Mouse (Mus musculus) limb, embryonic 10.5 days (tissue): ENCODE measurements at regions not wholly inside any gene's neighbourhood (a gene's known extent, or its start where the extent isn't known, plus 50 kb on each side); places are given as distances from the start of the nearest gene placed in this dataset.

Source experiments
- DNase-seq: peaks from one replicate; pipeline ENCODE4 v3.0.0-alpha.2; 2017; ENCODE audit warnings: low spot score
- H3K27ac ChIP-seq: fragments of 300-500 bp; sonication (generic); 2 replicates; pipeline ENCODE4 v1.5.1; 2016; ENCODE audit warnings: mild to moderate bottlenecking
- H3K27me3 ChIP-seq: fragments of 300-500 bp; sonication (generic); 2 replicates; pipeline ENCODE4 v1.6.1; 2016; ENCODE audit warnings: low read depth, mild to moderate bottlenecking; ENCODE audit not compliant: poor library complexity, severe bottlenecking
- H3K36me3 ChIP-seq: fragments of 300-500 bp; sonication (generic); 2 replicates; pipeline ENCODE4 v1.6.1; 2016; ENCODE audit warnings: mild to moderate bottlenecking, moderate library complexity
- H3K4me1 ChIP-seq: fragments of 300-500 bp; sonication (generic); 2 replicates; pipeline ENCODE4 v1.6.1; 2016
- H3K4me3 ChIP-seq: fragments of 300-500 bp; sonication (generic); 2 replicates; pipeline ENCODE4 v1.5.1; 2016; ENCODE audit warnings: mild to moderate bottlenecking, moderate library complexity
- H3K9me3 ChIP-seq: fragments of 300-500 bp; sonication (generic); replicated peaks from 2 replicates; pipeline ENCODE4 v1.6.1; 2016; ENCODE audit warnings: mild to moderate bottlenecking
- WGBS: fragments of 180-500 bp; shearing (Covaris S2); methylation state at CpG from one replicate; pipeline ENCODE4 v1.1.7; 2016; 5-methylcytosine and 5-hydroxymethylcytosine counted together

GRCm38 (mm10) chr2:166279676-166280075 is 124.2 kb upstream of the Sulf2 start:
- Histone ChIP-seq H3K4me1 (peaks cover 16% of the 10 kb centered on the region), H3K27me3 (no peaks in the 10 kb centered on the region), H3K36me3 (no peaks in the 10 kb centered on the region), H3K27ac (no peak overlapping the region), H3K4me3 (no peak overlapping the region), H3K9me3 (no peaks in the 10 kb centered on the region)
- DNase-seq, result no peak
- 93% methylated on average over 15 of the region's 15 CpGs for WGBS

GRCm38 (mm10) chr2:166275398-166275797 is 119.9 kb upstream of the Sulf2 start:
- Histone ChIP-seq H3K27ac (no peak overlapping the region), H3K4me1 (peaks cover 25% of the 10 kb centered on the region), H3K4me3 (no peak overlapping the region), H3K9me3 (no peaks in the 10 kb centered on the region), H3K27me3 (no peaks in the 10 kb centered on the region), H3K36me3 (no peaks in the 10 kb centered on the region)
- DNase-seq, result no peak
- WGBS, result 93% methylated on average over 8 of the region's 8 CpGs

GRCm38 (mm10) chr2:166274016-166274346 is 118.5 kb upstream of the Sulf2 start:
- Histone ChIP-seq H3K27me3 (no peaks in the 10 kb centered on the region), H3K9me3 (no peaks in the 10 kb centered on the region), H3K4me1 (peaks cover 26% of the 10 kb centered on the region), H3K4me3 (no peak overlapping the region), H3K27ac (peak overlapping the region; percentile 50), H3K36me3 (no peaks in the 10 kb centered on the region)
- 78% methylated on average over 2 of the region's 2 CpGs for WGBS
- DNase-seq, result no peak

- 77% methylated on average over 23 of the region's 23 CpGs for WGBS
- no peaks in the 10 kb centered on the region for H3K9me3 ChIP-seq
- H3K4me1 ChIP-seq, result peaks cover 26% of the 10 kb centered on the region
- H3K27ac ChIP-seq, result peak overlapping the region; percentile 50
- DNase-seq, result no peak
- H3K36me3 ChIP-seq, result no peaks in the 10 kb centered on the region
- no peak overlapping the region for H3K4me3 ChIP-seq
- no peaks in the 10 kb centered on the region for H3K27me3 ChIP-seq
These were observed 118.0 kb upstream of the Sulf2 start for GRCm38 (mm10) chr2:166273312-166274015.

GRCm38 (mm10) chr2:166272841-166273240 is 117.4 kb upstream of the Sulf2 start:
- H3K27me3 ChIP-seq, result no peaks in the 10 kb centered on the region
- H3K4me1 ChIP-seq, result peaks cover 32% of the 10 kb centered on the region
- H3K36me3 ChIP-seq, result no peaks in the 10 kb centered on the region
- H3K27ac ChIP-seq, result no peak overlapping the region
- DNase-seq, result no peak
- 83% methylated on average over 1 of the region's 1 CpGs for WGBS
- no peak overlapping the region for H3K4me3 ChIP-seq
- H3K9me3 ChIP-seq, result no peaks in the 10 kb centered on the region

GRCm38 (mm10) chr2:166272190-166272543 is 116.7 kb upstream of the Sulf2 start:
- no peak overlapping the region for H3K27ac ChIP-seq
- no peaks in the 10 kb centered on the region for H3K9me3 ChIP-seq
- peaks cover 38% of the 10 kb centered on the region for H3K4me1 ChIP-seq
- no peak overlapping the region for H3K4me3 ChIP-seq
- no peaks in the 10 kb centered on the region for H3K27me3 ChIP-seq
- DNase-seq, result no peak
- no peaks in the 10 kb centered on the region for H3K36me3 ChIP-seq
- WGBS, result 82% methylated on average over 7 of the region's 7 CpGs

- 60% methylated on average over 11 of the region's 11 CpGs for WGBS
- Histone ChIP-seq H3K27ac (peak overlapping the region; percentile 47; the same call in 1 of the 2 replicates), H3K4me3 (no peak overlapping the region), H3K27me3 (no peaks in the 10 kb centered on the region), H3K4me1 (peaks cover 44% of the 10 kb centered on the region), H3K36me3 (no peaks in the 10 kb centered on the region), H3K9me3 (no peaks in the 10 kb centered on the region)
- DNase-seq, result no peak
These were observed 116.1 kb upstream of the Sulf2 start for GRCm38 (mm10) chr2:166271373-166272189.

GRCm38 (mm10) chr2:166270007-166270406 is 114.5 kb upstream of the Sulf2 start:
- H3K27ac ChIP-seq, result peak overlapping the region; percentile 37; the same call in 1 of the 2 replicates
- 93% methylated on average over 6 of the region's 6 CpGs for WGBS
- no peaks in the 10 kb centered on the region for H3K9me3 ChIP-seq
- no peak for DNase-seq
- H3K36me3 ChIP-seq, result no peaks in the 10 kb centered on the region
- H3K27me3 ChIP-seq, result no peaks in the 10 kb centered on the region
- H3K4me1 ChIP-seq, result peaks cover 54% of the 10 kb centered on the region
- H3K4me3 ChIP-seq, result no peak overlapping the region

GRCm38 (mm10) chr2:166266915-166267314 is 111.5 kb upstream of the Sulf2 start:
- no peaks in the 10 kb centered on the region for H3K9me3 ChIP-seq
- DNase-seq, result no peak
- no peak overlapping the region for H3K4me3 ChIP-seq
- no peaks in the 10 kb centered on the region for H3K36me3 ChIP-seq
- H3K27me3 ChIP-seq, result no peaks in the 10 kb centered on the region
- H3K27ac ChIP-seq, result 0 out of 2 replicates have a peak overlapping the region, but pooled peaks have one; percentile 61
- peaks cover 53% of the 10 kb centered on the region for H3K4me1 ChIP-seq
- WGBS, result 89% methylated on average over 4 of the region's 4 CpGs

GRCm38 (mm10) chr2:166266507-166266906 is 111.0 kb upstream of the Sulf2 start:
- no peaks in the 10 kb centered on the region for H3K36me3 ChIP-seq
- H3K4me1 ChIP-seq, result peaks cover 54% of the 10 kb centered on the region
- peak overlapping the region; percentile 61; the same call in 1 of the 2 replicates for H3K27ac ChIP-seq
- 89% methylated on average over 9 of the region's 9 CpGs for WGBS
- no peaks in the 10 kb centered on the region for H3K9me3 ChIP-seq
- H3K27me3 ChIP-seq, result no peaks in the 10 kb centered on the region
- DNase-seq, result no peak
- H3K4me3 ChIP-seq, result no peak overlapping the region

- Histone ChIP-seq H3K9me3 (no peaks in the 10 kb centered on the region), H3K36me3 (no peaks in the 10 kb centered on the region), H3K27ac (peak overlapping the region; percentile 61), H3K4me3 (no peak overlapping the region), H3K4me1 (peaks cover 56% of the 10 kb centered on the region), H3K27me3 (no peaks in the 10 kb centered on the region)
- no peak for DNase-seq
- 82% methylated on average over 9 of the region's 9 CpGs for WGBS
These were observed 109.3 kb upstream of the Sulf2 start for GRCm38 (mm10) chr2:166264756-166265155.

- Histone ChIP-seq H3K27ac (peak overlapping the region; percentile 66), H3K27me3 (no peaks in the 10 kb centered on the region), H3K9me3 (no peaks in the 10 kb centered on the region), H3K4me1 (peaks cover 63% of the 10 kb centered on the region), H3K4me3 (no peak overlapping the region), H3K36me3 (no peaks in the 10 kb centered on the region)
- WGBS, result 47% methylated on average over 7 of the region's 7 CpGs
- DNase-seq, result no peak
These were observed 106.3 kb upstream of the Sulf2 start for GRCm38 (mm10) chr2:166261799-166262198.

- 75% methylated on average over 7 of the region's 7 CpGs for WGBS
- no peaks in the 10 kb centered on the region for H3K36me3 ChIP-seq
- no peaks in the 10 kb centered on the region for H3K27me3 ChIP-seq
- peak overlapping the region; percentile 32; the same call in 1 of the 2 replicates for H3K27ac ChIP-seq
- no peak overlapping the region for H3K4me3 ChIP-seq
- no peak for DNase-seq
- no peaks in the 10 kb centered on the region for H3K9me3 ChIP-seq
- peaks cover 61% of the 10 kb centered on the region for H3K4me1 ChIP-seq
These were observed 105.6 kb upstream of the Sulf2 start for GRCm38 (mm10) chr2:166261065-166261464.
